11 mouse cellular contexts compared by ENCODE assay signal in the genomic region with DNA sequence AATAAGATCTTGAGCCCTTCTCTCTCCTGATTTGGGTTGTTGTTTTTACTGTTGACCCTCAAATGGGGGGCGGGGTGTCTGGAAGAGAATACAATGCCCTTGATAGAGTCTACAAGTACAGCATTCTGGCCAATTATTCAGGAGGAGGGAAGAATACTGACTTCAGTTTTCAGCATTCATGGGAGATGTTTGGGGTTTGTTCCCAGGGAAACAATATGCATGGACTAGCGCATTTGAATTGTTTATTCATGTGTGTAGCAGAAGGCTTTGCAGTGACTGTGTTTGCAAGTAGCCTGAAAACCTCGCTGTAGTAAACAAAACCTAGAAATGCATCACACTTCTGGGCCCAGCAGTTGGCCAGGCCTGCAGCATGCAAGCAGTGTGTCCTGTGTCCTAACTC. TPM values are rescaled to one million over a fixed set of nuclear protein-coding genes. Genes with fewer than 3 reads are reported as not detected.
DNase-seq lines count a peak whose midpoint lies in the region; ATAC-seq lines count a peak whose summit lies in the region.
"Had no signal": no experiment of that assay in that cellular context is flagged by ENCODE, and none has a peak within 500 bp of the region (broad histone marks: within the 10 kb centered on the region; RNA-seq: fewer than 3 reads in every experiment).

No protein-coding gene starts in this region.

- H3K9me3 ChIP-seq in limb, embryonic 12.5 days, result no peaks in the 10 kb centered on the region
- H3K9me3 ChIP-seq in limb, embryonic 10.5 days (replicated peaks), result no peaks in the 10 kb centered on the region
- H3K9me3 ChIP-seq in forebrain, embryonic 10.5 days, result no peaks in the 10 kb centered on the region
- no peaks in the 10 kb centered on the region for H3K9me3 ChIP-seq in hindbrain, embryonic 13.5 days
- H3K9me3 ChIP-seq in neural tube, embryonic 15.5 days (replicated peaks), result no peaks in the 10 kb centered on the region

- 84% methylated on average over 3 of the region's 3 CpGs for WGBS in limb, embryonic 12.5 days
- WGBS in limb, embryonic 10.5 days, result 93% methylated on average over 3 of the region's 3 CpGs
- 66% methylated on average over 3 of the region's 3 CpGs for WGBS in forebrain, embryonic 10.5 days
- WGBS in hindbrain, embryonic 13.5 days, result 32% methylated on average over 3 of the region's 3 CpGs
- 48% methylated on average over 3 of the region's 3 CpGs for WGBS in neural tube, embryonic 15.5 days

- H3K36me3 ChIP-seq in limb, embryonic 12.5 days, result peaks cover 2% of the 10 kb centered on the region; the same call in 1 of the 2 replicates
- peaks cover 23% of the 10 kb centered on the region for H3K36me3 ChIP-seq in limb, embryonic 10.5 days
- peaks cover 16% of the 10 kb centered on the region for H3K36me3 ChIP-seq in forebrain, embryonic 10.5 days (replicated peaks)
- peaks cover under 1% of the 10 kb centered on the region; the same call in 1 of the 2 replicates for H3K36me3 ChIP-seq in hindbrain, embryonic 13.5 days
- no peaks in the 10 kb centered on the region for H3K36me3 ChIP-seq in neural tube, embryonic 15.5 days

- H3K4me1 ChIP-seq in limb, embryonic 12.5 days (replicated peaks), result peaks cover 52% of the 10 kb centered on the region
- H3K4me1 ChIP-seq in limb, embryonic 10.5 days, result peaks cover 48% of the 10 kb centered on the region
- H3K4me1 ChIP-seq in forebrain, embryonic 10.5 days, result peaks cover 65% of the 10 kb centered on the region
- peaks cover 65% of the 10 kb centered on the region for H3K4me1 ChIP-seq in hindbrain, embryonic 13.5 days (replicated peaks)
- H3K4me1 ChIP-seq in neural tube, embryonic 15.5 days, result peaks cover 48% of the 10 kb centered on the region

- H3K27ac ChIP-seq in limb, embryonic 12.5 days, result peak overlapping the region; percentile 54; the same call in 1 of the 2 replicates
- no peak overlapping the region for H3K27ac ChIP-seq in limb, embryonic 10.5 days
- H3K27ac ChIP-seq in forebrain, embryonic 10.5 days, result peak overlapping the region; percentile 76
- H3K27ac ChIP-seq in hindbrain, embryonic 13.5 days, result peak overlapping the region; percentile 76
- H3K27ac ChIP-seq in neural tube, embryonic 15.5 days (replicated peaks), result peak overlapping the region; percentile 69
- H3K27ac ChIP-seq: macrophage had no signal

- no peak for ATAC-seq in limb, embryonic 12.5 days (ENCODE audit: insufficient number of reproducible peaks, insufficient read depth, low FRiP score, low TSS enrichment, low read depth)
- peak; percentile 50; the same call in 1 of the 2 replicates for ATAC-seq in hindbrain, embryonic 13.5 days (ENCODE audit: low FRiP score)
- no peak for ATAC-seq in neural tube, embryonic 15.5 days (ENCODE audit: low FRiP score)
- ATAC-seq: Patski had no signal

- no peak for DNase-seq in limb, embryonic 10.5 days (ENCODE audit: low spot score)
- no peak for DNase-seq in forebrain, embryonic 10.5 days (ENCODE audit: extremely low spot score, low spot score)
- no peak for DNase-seq in cerebellum, adult 8-10 months
- DNase-seq in natural killer cell, adult 2 months (ENCODE audit: low spot score in 2 of 2), result no peak
- DNase-seq: cerebellum, adult 11 months; right cerebral cortex, postnatal 14 days had no signal

- H3K4me3 ChIP-seq in limb, embryonic 12.5 days (replicated peaks), result no peak overlapping the region
- no peak overlapping the region for H3K4me3 ChIP-seq in limb, embryonic 10.5 days
- no peak overlapping the region for H3K4me3 ChIP-seq in forebrain, embryonic 10.5 days
- H3K4me3 ChIP-seq in hindbrain, embryonic 13.5 days, result no peak overlapping the region
- H3K4me3 ChIP-seq in neural tube, embryonic 15.5 days (replicated peaks), result no peak overlapping the region

- H3K9ac ChIP-seq in limb, embryonic 12.5 days (replicated peaks), result no peak overlapping the region
- H3K9ac ChIP-seq in hindbrain, embryonic 13.5 days, result no peak overlapping the region
- H3K9ac ChIP-seq in neural tube, embryonic 15.5 days (replicated peaks), result no peak overlapping the region

- H3K4me2 ChIP-seq in limb, embryonic 12.5 days, result no peak overlapping the region
- H3K4me2 ChIP-seq in hindbrain, embryonic 13.5 days, result peak overlapping the region; percentile 9; the same call in 1 of the 2 replicates
- no peak overlapping the region for H3K4me2 ChIP-seq in neural tube, embryonic 15.5 days

- H3K27me3 ChIP-seq in limb, embryonic 12.5 days, result no peaks in the 10 kb centered on the region
- H3K27me3 ChIP-seq in limb, embryonic 10.5 days (ENCODE audit: low read depth, poor library complexity, severe bottlenecking), result no peaks in the 10 kb centered on the region
- H3K27me3 ChIP-seq in forebrain, embryonic 10.5 days (ENCODE audit: poor library complexity, severe bottlenecking), result no peaks in the 10 kb centered on the region
- H3K27me3 ChIP-seq in hindbrain, embryonic 13.5 days, result no peaks in the 10 kb centered on the region
- no peaks in the 10 kb centered on the region for H3K27me3 ChIP-seq in neural tube, embryonic 15.5 days (replicated peaks)
- H3K27me3 ChIP-seq: Patski had no signal

RNA-seq across cellular contexts. Expression of gene Pxdn, which starts 17.1 kb away (rescaled TPM):
- polyA plus RNA-seq in limb, embryonic 12.5 days (2016; fragmentation: Nextera tagmentation; extraction: Ambion mirVana), result 147 and 160 TPM in 2 replicates
- polyA plus RNA-seq in limb, embryonic 10.5 days (2016; fragmentation: Nextera tagmentation; extraction: Ambion mirVana), result 108 and 137 TPM in 2 replicates
- polyA plus RNA-seq in forebrain, embryonic 10.5 days (2016; fragmentation: Nextera tagmentation; extraction: Ambion mirVana), result 72.1 and 80.4 TPM in 2 replicates
- polyA plus RNA-seq in hindbrain, embryonic 13.5 days (2015; fragmentation: Nextera tagmentation; extraction: Ambion mirVana), result 43.1 and 46.9 TPM in 2 replicates
- polyA plus RNA-seq in neural tube, embryonic 15.5 days (2015; fragmentation: Nextera tagmentation; extraction: Ambion mirVana), result 50.1 and 50.2 TPM in 2 replicates
- polyA plus RNA-seq: macrophage had no signal
